Mouse (Mus musculus) embryonic facial prominence, embryonic 14.5 days (tissue): ENCODE measurements around the gene Trir. TPM values are rescaled to one million over a fixed set of nuclear protein-coding genes. Genes with fewer than 3 reads are reported as not detected.

Experiments used
- ATAC-seq: fragments of 200-750 bp; cut with Nextera tagmentation; 2 replicates; pipeline ENCODE4 v1.8.0; 2017; ENCODE audit warnings: low read depth, moderate number of reproducible peaks, moderate TSS enrichment
- DNase-seq: peaks from one replicate; pipeline ENCODE4 v3.0.0-alpha.2; 2015; ENCODE audit warnings: low spot score
- H3K27ac ChIP-seq: fragments of 300-500 bp; sonication (generic); replicated peaks from 2 replicates; pipeline ENCODE4 v1.5.1; 2014; ENCODE audit warnings: low read depth, mild to moderate bottlenecking, low read length, moderate library complexity
- H3K27me3 ChIP-seq: fragments of 300-500 bp; sonication (generic); replicated peaks from 2 replicates; pipeline ENCODE4 v1.6.1; 2014; ENCODE audit warnings: low read length; ENCODE audit not compliant: control insufficient read depth, insufficient read depth
- H3K36me3 ChIP-seq: fragments of 300-500 bp; sonication (generic); 2 replicates; pipeline ENCODE4 v1.6.1; 2014; ENCODE audit warnings: low read length, mixed read lengths; ENCODE audit not compliant: control insufficient read depth, insufficient read depth
- H3K4me1 ChIP-seq: fragments of 300-500 bp; sonication (generic); 2 replicates; pipeline ENCODE4 v1.6.1; 2014; ENCODE audit warnings: antibody characterized with exemption, low read length; ENCODE audit not compliant: control insufficient read depth, insufficient read depth
- H3K4me2 ChIP-seq: fragments of 300-500 bp; sonication (generic); 2 replicates; pipeline ENCODE4 v1.6.1; 2014; ENCODE audit warnings: low read depth, mild to moderate bottlenecking, low read length, moderate library complexity, mixed read lengths
- H3K4me3 ChIP-seq: fragments of 300-500 bp; sonication (generic); 2 replicates; pipeline ENCODE4 v1.5.1; 2014; ENCODE audit warnings: low read depth, mild to moderate bottlenecking, low read length
- H3K9ac ChIP-seq: fragments of 300-500 bp; sonication (generic); 2 replicates; pipeline ENCODE4 v1.6.1; 2014; ENCODE audit warnings: low read depth, mild to moderate bottlenecking, low read length, moderate library complexity, mixed read lengths
- H3K9me3 ChIP-seq: fragments of 300-500 bp; sonication (generic); 2 replicates; pipeline ENCODE4 v1.6.1; 2016; ENCODE audit warnings: low read length; ENCODE audit not compliant: control insufficient read depth
- WGBS: fragments of 180-500 bp; shearing (Covaris S2); extraction: QIAGEN DNeasy Blood & Tissue Kit; methylation state at CpG from one replicate; pipeline ENCODE4 v1.1.7; 2014; 5-methylcytosine and 5-hydroxymethylcytosine counted together
- polyA plus RNA-seq: library from polyadenylated mRNA; unstranded; fragments of >200 nt; fragmentation: Nextera tagmentation; extraction: Ambion mirVana; gene quantifications from 2 replicates; pipeline ENCODE4 v1.2.1, GENCODE M21; 2014

Gene Trir
- polyA plus RNA-seq, 1 experiment from 2014 or later: 127 TPM

- no peak overlapping the region for H3K4me3 ChIP-seq
- H3K9ac ChIP-seq: 0 out of 2 replicates have a peak overlapping the region, but pooled peaks have one; percentile 5
- no peaks in the 10 kb centered on the region for H3K9me3 ChIP-seq
- peaks cover 43% of the 10 kb centered on the region for H3K4me1 ChIP-seq
- H3K36me3 ChIP-seq: no peaks in the 10 kb centered on the region
- WGBS: 52% methylated on average over 3 of the region's 3 CpGs
- peaks cover 9% of the 10 kb centered on the region for H3K27me3 ChIP-seq
- H3K4me2 ChIP-seq: no peak overlapping the region
- ATAC-seq (no peak), DNase-seq (no peak)
- H3K27ac ChIP-seq: peak overlapping the region; percentile 58
Observed at GRCm38 (mm10) chr8:84982499-84983011, 44.1 kb upstream of the Trir start.

GRCm38 (mm10) chr8:84984294-84985048, 42.2 kb upstream of the Trir start:
- WGBS: 5% methylated on average over 15 of the region's 16 CpGs
- Histone ChIP-seq H3K36me3 (no peaks in the 10 kb centered on the region), H3K4me3 (peak overlapping the region; percentile 55; the same call in 1 of the 2 replicates), H3K9ac (peak overlapping the region; percentile 45; the same call in 1 of the 2 replicates), H3K27ac (peak overlapping the region; percentile 69), H3K4me1 (peaks cover 37% of the 10 kb centered on the region), H3K27me3 (no peaks in the 10 kb centered on the region; the same call in 1 of the 2 replicates), H3K4me2 (peak overlapping the region; percentile 98), H3K9me3 (no peaks in the 10 kb centered on the region)
- ATAC-seq (no peak), DNase-seq (no peak)

GRCm38 (mm10) chr8:84985049-84985683, 41.5 kb upstream of the Trir start:
- Histone ChIP-seq H3K4me1 (peaks cover 31% of the 10 kb centered on the region), H3K27me3 (no peaks in the 10 kb centered on the region; the same call in 1 of the 2 replicates), H3K36me3 (no peaks in the 10 kb centered on the region), H3K9ac (peak overlapping the region; percentile 69), H3K4me3 (peak overlapping the region; percentile 55), H3K9me3 (no peaks in the 10 kb centered on the region), H3K27ac (peak overlapping the region; percentile 69), H3K4me2 (peak overlapping the region; percentile 98)
- DNase-seq (no peak), ATAC-seq (no peak)
- WGBS: 2% methylated on average over 23 of the region's 23 CpGs

- peaks cover 28% of the 10 kb centered on the region for H3K4me1 ChIP-seq
- H3K9me3 ChIP-seq: no peaks in the 10 kb centered on the region
- ATAC-seq (peak; percentile 20), DNase-seq (peak; percentile 94)
- H3K36me3 ChIP-seq: no peaks in the 10 kb centered on the region
- H3K4me2 ChIP-seq: peak overlapping the region; percentile 98
- peak overlapping the region; percentile 55 for H3K4me3 ChIP-seq
- WGBS: under 1% methylated on average over 37 of the region's 53 CpGs
- H3K27ac ChIP-seq: peak overlapping the region; percentile 69
- H3K27me3 ChIP-seq: no peaks in the 10 kb centered on the region; the same call in 1 of the 2 replicates
- peak overlapping the region; percentile 69 for H3K9ac ChIP-seq
Observed at GRCm38 (mm10) chr8:84985684-84986378, 40.8 kb upstream of the Trir start.

GRCm38 (mm10) chr8:84986379-84986945, 40.2 kb upstream of the Trir start:
- Histone ChIP-seq H3K4me1 (peaks cover 27% of the 10 kb centered on the region), H3K27me3 (no peaks in the 10 kb centered on the region), H3K9ac (peak overlapping the region; percentile 69; the same call in 1 of the 2 replicates), H3K27ac (peak overlapping the region; percentile 69; the same call in 1 of the 2 replicates), H3K4me2 (peak overlapping the region; percentile 98), H3K9me3 (no peaks in the 10 kb centered on the region), H3K36me3 (no peaks in the 10 kb centered on the region), H3K4me3 (peak overlapping the region; percentile 55)
- ATAC-seq: no peak
- 25% methylated on average over 8 of the region's 8 CpGs for WGBS
- DNase-seq: no peak

GRCm38 (mm10) chr8:84987388-84987787, 39.2 kb upstream of the Trir start:
- no peak overlapping the region for H3K9ac ChIP-seq
- H3K4me3 ChIP-seq: no peak overlapping the region
- H3K9me3 ChIP-seq: no peaks in the 10 kb centered on the region
- H3K4me2 ChIP-seq: no peak overlapping the region
- no peaks in the 10 kb centered on the region for H3K36me3 ChIP-seq
- peaks cover 20% of the 10 kb centered on the region for H3K4me1 ChIP-seq
- DNase-seq (no peak), ATAC-seq (no peak)
- H3K27me3 ChIP-seq: no peaks in the 10 kb centered on the region
- no peak overlapping the region for H3K27ac ChIP-seq
- WGBS: 84% methylated on average over 5 of the region's 5 CpGs

GRCm38 (mm10) chr8:84987903-84988302, 38.7 kb upstream of the Trir start:
- DNase-seq (no peak), ATAC-seq (no peak)
- Histone ChIP-seq H3K27me3 (no peaks in the 10 kb centered on the region), H3K4me3 (no peak overlapping the region), H3K4me1 (peaks cover 20% of the 10 kb centered on the region), H3K36me3 (no peaks in the 10 kb centered on the region), H3K9ac (no peak overlapping the region), H3K4me2 (no peak overlapping the region), H3K27ac (no peak overlapping the region), H3K9me3 (no peaks in the 10 kb centered on the region)
- WGBS: 61% methylated on average over 2 of the region's 2 CpGs

GRCm38 (mm10) chr8:84989311-84989731, 37.3 kb upstream of the Trir start:
- H3K4me2 ChIP-seq: peak overlapping the region; percentile 97
- H3K4me3 ChIP-seq: no peak overlapping the region
- WGBS: 6% methylated on average over 15 of the region's 15 CpGs
- no peaks in the 10 kb centered on the region for H3K27me3 ChIP-seq
- peak overlapping the region; percentile 4; the same call in 1 of the 2 replicates for H3K27ac ChIP-seq
- H3K36me3 ChIP-seq: no peaks in the 10 kb centered on the region
- H3K9me3 ChIP-seq: no peaks in the 10 kb centered on the region
- peaks cover 20% of the 10 kb centered on the region for H3K4me1 ChIP-seq
- DNase-seq (no peak), ATAC-seq (no peak)
- H3K9ac ChIP-seq: 0 out of 2 replicates have a peak overlapping the region, but pooled peaks have one; percentile 72
